Comparison of ENCODE assay signal across 7 mouse cellular contexts in genomic region chr8:123411246-123411645, GRCm38 (mm10). TPM values are rescaled to one million over a fixed set of nuclear protein-coding genes. Genes with fewer than 3 reads are reported as not detected.
DNase-seq lines count a peak whose midpoint lies in the region; ATAC-seq and TF ChIP-seq lines count a peak whose summit lies in the region.

Gene Tubb3 (plus strand): TSS chr8:123411424.

- H3K4me1 ChIP-seq in kidney, postnatal 0 days (replicated peaks; ENCODE audit: insufficient read depth, low read length) = no peaks in the 10 kb centered on the region
- peaks cover 17% of the 10 kb centered on the region for H3K4me1 ChIP-seq in limb, embryonic 15.5 days
- peaks cover 17% of the 10 kb centered on the region for H3K4me1 ChIP-seq in neural tube, embryonic 14.5 days (ENCODE audit: control insufficient read depth, insufficient read depth, low read length)

- peak; percentile 32 to 43 for DNase-seq in CD8-positive naive resting alpha-beta T cell, adult 2 months (ENCODE audit: low read depth in 2 of 2, low spot score in 2 of 2)
- DNase-seq in R1 (ENCODE audit: low read depth, low spot score) = peak; percentile 88
- peak; percentile 94 for DNase-seq in cerebellum, postnatal 36 days
- peak; percentile 82 to 83 for DNase-seq in frontal cortex, postnatal 25 days (ENCODE audit: low spot score in 2 of 2)
- peak; percentile 61 for DNase-seq in kidney, postnatal 0 days (ENCODE audit: low spot score)

- H3K27ac ChIP-seq in kidney, postnatal 0 days = no peak within 1 kb of the TSS
- no peak within 1 kb of the TSS for H3K27ac ChIP-seq in limb, embryonic 15.5 days
- peak within 1 kb of the TSS; percentile 96 for H3K27ac ChIP-seq in neural tube, embryonic 14.5 days (ENCODE audit: low read depth, low read length)

- H3K4me3 ChIP-seq in kidney, postnatal 0 days (replicated peaks; ENCODE audit: low read depth, low read length) = no peak within 1 kb of the TSS
- peak within 1 kb of the TSS; percentile 32 for H3K4me3 ChIP-seq in limb, embryonic 15.5 days
- H3K4me3 ChIP-seq in neural tube, embryonic 14.5 days (ENCODE audit: low read depth, low read length) = peak within 1 kb of the TSS; percentile 62

- H3K9me3 ChIP-seq in kidney, postnatal 0 days (replicated peaks; ENCODE audit: low read length) = no peaks in the 10 kb centered on the region
- no peaks in the 10 kb centered on the region for H3K9me3 ChIP-seq in limb, embryonic 15.5 days
- H3K9me3 ChIP-seq in neural tube, embryonic 14.5 days (ENCODE audit: control insufficient read depth, low read length) = no peaks in the 10 kb centered on the region

- H3K36me3 ChIP-seq in kidney, postnatal 0 days (ENCODE audit: insufficient read depth, low read length) = no peaks in the 10 kb centered on the region
- no peaks in the 10 kb centered on the region for H3K36me3 ChIP-seq in limb, embryonic 15.5 days
- no peaks in the 10 kb centered on the region for H3K36me3 ChIP-seq in neural tube, embryonic 14.5 days (ENCODE audit: control insufficient read depth, insufficient read depth, low read length)

- H3K27me3 ChIP-seq in kidney, postnatal 0 days (ENCODE audit: insufficient read depth, low read length) = peaks cover 46% of the 10 kb centered on the region
- peaks cover 68% of the 10 kb centered on the region for H3K27me3 ChIP-seq in limb, embryonic 15.5 days
- no peaks in the 10 kb centered on the region for H3K27me3 ChIP-seq in neural tube, embryonic 14.5 days (ENCODE audit: control insufficient read depth, insufficient read depth, low read length)

- 1% methylated on average over 26 of the region's 29 CpGs for WGBS in kidney, postnatal 0 days
- WGBS in limb, embryonic 15.5 days = under 1% methylated on average over 17 of the region's 29 CpGs
- WGBS in neural tube, embryonic 14.5 days = 1% methylated on average over 29 of the region's 29 CpGs

- TF ChIP-seq CTCF in kidney, postnatal 0 days (IDR thresholded peaks at IDR 0.05; ENCODE audit: low read depth) = no peak

- peak within 1 kb of the TSS; percentile 49 for H3K4me2 ChIP-seq in kidney, postnatal 0 days (ENCODE audit: low read length)
- peak within 1 kb of the TSS; percentile 53 for H3K4me2 ChIP-seq in limb, embryonic 15.5 days
- peak within 1 kb of the TSS; percentile 98 for H3K4me2 ChIP-seq in neural tube, embryonic 14.5 days (ENCODE audit: low read depth, low read length)

- ATAC-seq in kidney, postnatal 0 days (replicated peaks; ENCODE audit: low FRiP score, low read depth) = peak; percentile 30; the same call in 1 of the 2 replicates
- no peak for ATAC-seq in limb, embryonic 15.5 days (ENCODE audit: insufficient number of reproducible peaks, low FRiP score, low TSS enrichment, low read depth)
- ATAC-seq in neural tube, embryonic 14.5 days (ENCODE audit: low read depth) = peak; percentile 91

- no peak within 1 kb of the TSS for H3K9ac ChIP-seq in kidney, postnatal 0 days (ENCODE audit: low read depth, low read length)
- H3K9ac ChIP-seq in limb, embryonic 15.5 days = no peak within 1 kb of the TSS
- peak within 1 kb of the TSS; percentile 91 for H3K9ac ChIP-seq in neural tube, embryonic 14.5 days (replicated peaks; ENCODE audit: low read depth, low read length)

RNA-seq across cellular contexts. Expression of gene Tubb3, which starts in this region (rescaled TPM):
- 0.23 and 0.75 TPM in 2 replicates for polyA plus RNA-seq in kidney, postnatal 0 days (2015; fragmentation: Nextera tagmentation; extraction: Ambion mirVana)
- 4.0 and 5.0 TPM in 2 replicates for polyA plus RNA-seq in limb, embryonic 15.5 days (2015; fragmentation: Nextera tagmentation; extraction: Ambion mirVana)
- polyA plus RNA-seq in neural tube, embryonic 14.5 days (2014; fragmentation: Nextera tagmentation; extraction: Ambion mirVana) = 1,600 and 1,632 TPM in 2 replicates

Comparison
In these comparisons a context has a peak if more than half of its experiments do, and no peak if none do; other contexts are left out.
1. RNA of gene Tubb3 (polyA plus RNA-seq): 1,600 to 1,632 TPM in neural tube, embryonic 14.5 days; 4.0 to 5.0 TPM in limb, embryonic 15.5 days and 0.23 to 0.75 TPM in kidney, postnatal 0 days; every median in the first group is over 100 times any median in the second.
2. Peak in DNase-seq, ATAC-seq and H3K4me2 ChIP-seq in kidney, postnatal 0 days; RNA of the gene not detected or under 1 TPM.
3. DNase-seq: peak in every context shown above with its lines; median percentile 94 in cerebellum, postnatal 36 days; 88 in R1; 82 in frontal cortex, postnatal 25 days; 61 in kidney, postnatal 0 days; 38 in CD8-positive naive resting alpha-beta T cell, adult 2 months.
4. Peak in every context shown above with its lines, with median percentiles within 50 percentile points of each other: H3K4me2 ChIP-seq.